Mouse (Mus musculus) liver, embryonic 16.5 days (tissue): ENCODE results near the gene Tubgcp5. TPM values are rescaled to one million over a fixed set of nuclear protein-coding genes. Genes with fewer than 3 reads are reported as not detected.

Source experiments
- ATAC-seq: fragments of 200-750 bp; cut with Nextera tagmentation; 2 replicates; pipeline ENCODE4 v1.8.0; 2017; ENCODE audit warnings: low read depth, mild to moderate bottlenecking, moderate number of reproducible peaks, moderate library complexity
- H3K27ac ChIP-seq: fragments of 300-500 bp; sonication (generic); 2 replicates; pipeline ENCODE4 v1.5.1; 2014; ENCODE audit warnings: mild to moderate bottlenecking, low read length
- H3K27me3 ChIP-seq: fragments of 300-500 bp; sonication (generic); 2 replicates; pipeline ENCODE4 v1.6.1; 2014; ENCODE audit warnings: low read depth, low read length, mixed read lengths; ENCODE audit not compliant: control insufficient read depth, insufficient read depth
- H3K36me3 ChIP-seq: fragments of 300-500 bp; sonication (generic); 2 replicates; pipeline ENCODE4 v1.6.1; 2014; ENCODE audit warnings: mild to moderate bottlenecking; ENCODE audit not compliant: control insufficient read depth, insufficient read depth
- H3K4me1 ChIP-seq: fragments of 300-500 bp; sonication (generic); 2 replicates; pipeline ENCODE4 v1.6.1; 2014; ENCODE audit warnings: low read depth, low read length, mixed read lengths; ENCODE audit not compliant: control insufficient read depth
- H3K4me2 ChIP-seq: fragments of 300-500 bp; sonication (generic); 2 replicates; pipeline ENCODE4 v1.6.1; 2014; ENCODE audit warnings: low read depth, low read length, mixed read lengths
- H3K4me3 ChIP-seq: fragments of 300-500 bp; sonication (generic); 2 replicates; pipeline ENCODE4 v1.5.1; 2014; ENCODE audit warnings: low read depth, mild to moderate bottlenecking, low read length
- H3K9ac ChIP-seq: fragments of 300-500 bp; sonication (generic); 2 replicates; pipeline ENCODE4 v1.6.1; 2014; ENCODE audit warnings: low read depth, low read length
- H3K9me3 ChIP-seq: fragments of 300-500 bp; sonication (generic); replicated peaks from 2 replicates; pipeline ENCODE4 v1.6.1; 2016; ENCODE audit warnings: low read length; ENCODE audit not compliant: control insufficient read depth
- WGBS: fragments of 180-500 bp; shearing (Covaris S2); extraction: QIAGEN DNeasy Blood & Tissue Kit; methylation state at CpG from one replicate; pipeline ENCODE4 v1.1.7; 2014; ENCODE audit not compliant: insufficient replicate concordance; 5-methylcytosine and 5-hydroxymethylcytosine counted together
- polyA plus RNA-seq: library from polyadenylated mRNA; unstranded; fragments of >200 nt; fragmentation: Nextera tagmentation; extraction: Ambion mirVana; gene quantifications from 2 replicates; pipeline ENCODE4 v1.2.1, GENCODE M21; 2015

Tubgcp5 gene
- polyA plus RNA-seq, 1 experiment from 2014 or later = 5.8 TPM

GRCm38 (mm10) chr7:55842504-55843152 is 48.7 kb downstream of the Tubgcp5 start:
- H3K4me1 ChIP-seq = peaks cover 3% of the 10 kb centered on the region; the same call in 1 of the 2 replicates
- no peaks in the 10 kb centered on the region for H3K27me3 ChIP-seq
- no peaks in the 10 kb centered on the region for H3K9me3 ChIP-seq
- H3K4me3 ChIP-seq = peak overlapping the region; percentile 77
- peak; percentile 22; the same call in 1 of the 2 replicates for ATAC-seq
- H3K9ac ChIP-seq = peak overlapping the region; percentile 78
- H3K36me3 ChIP-seq = no peaks in the 10 kb centered on the region
- WGBS = under 1% methylated on average over 40 of the region's 40 CpGs
- H3K4me2 ChIP-seq = peak overlapping the region; percentile 80
- peak overlapping the region; percentile 75 for H3K27ac ChIP-seq

- Histone ChIP-seq H3K36me3 (no peaks in the 10 kb centered on the region), H3K9ac (no peak overlapping the region), H3K9me3 (no peaks in the 10 kb centered on the region), H3K4me2 (no peak overlapping the region), H3K4me3 (no peak overlapping the region), H3K27me3 (no peaks in the 10 kb centered on the region), H3K27ac (no peak overlapping the region), H3K4me1 (peaks cover 3% of the 10 kb centered on the region; the same call in 1 of the 2 replicates)
- no peak for ATAC-seq
- 59% methylated on average over 9 of the region's 9 CpGs for WGBS
These were observed 52.8 kb downstream of the Tubgcp5 start for GRCm38 (mm10) chr7:55846606-55847312.

DNA sequence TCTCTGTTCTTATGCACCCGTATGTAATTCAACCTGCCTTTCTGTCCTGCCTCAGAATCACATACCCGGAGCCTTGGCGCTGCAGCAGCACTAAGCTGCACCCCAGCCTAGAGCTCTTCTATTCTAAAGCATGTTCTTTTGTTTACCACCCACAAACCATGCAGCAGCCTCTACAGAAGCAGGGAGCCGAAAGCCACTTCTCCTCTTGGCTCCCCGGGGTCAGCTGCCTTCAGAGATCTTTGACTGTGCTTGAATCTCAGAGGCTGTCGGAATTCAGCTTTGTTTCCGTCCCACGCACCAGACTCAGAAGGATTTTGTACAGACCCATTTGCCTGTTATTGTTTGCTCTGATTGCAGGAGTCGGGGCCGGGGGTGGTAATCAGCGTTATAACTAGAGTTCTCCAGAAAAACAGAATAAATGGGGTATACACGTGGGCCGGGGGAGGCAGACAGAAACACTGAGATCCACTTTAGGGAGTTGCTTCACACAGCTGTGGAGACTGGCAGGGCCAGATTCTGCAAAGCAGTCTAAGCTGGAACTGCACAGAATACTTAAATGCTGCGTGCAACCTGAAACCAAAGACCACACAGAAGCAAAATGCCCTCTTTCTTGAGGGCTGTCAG is 56.1 kb downstream of the Tubgcp5 start:
- no peak overlapping the region for H3K4me2 ChIP-seq
- H3K27me3 ChIP-seq = no peaks in the 10 kb centered on the region
- H3K9me3 ChIP-seq = no peaks in the 10 kb centered on the region
- ATAC-seq = no peak
- no peak overlapping the region for H3K27ac ChIP-seq
- no peak overlapping the region for H3K4me3 ChIP-seq
- 70% methylated on average over 14 of the region's 14 CpGs for WGBS
- H3K36me3 ChIP-seq = no peaks in the 10 kb centered on the region
- H3K9ac ChIP-seq = no peak overlapping the region
- no peaks in the 10 kb centered on the region; the same call in 1 of the 2 replicates for H3K4me1 ChIP-seq

DNA sequence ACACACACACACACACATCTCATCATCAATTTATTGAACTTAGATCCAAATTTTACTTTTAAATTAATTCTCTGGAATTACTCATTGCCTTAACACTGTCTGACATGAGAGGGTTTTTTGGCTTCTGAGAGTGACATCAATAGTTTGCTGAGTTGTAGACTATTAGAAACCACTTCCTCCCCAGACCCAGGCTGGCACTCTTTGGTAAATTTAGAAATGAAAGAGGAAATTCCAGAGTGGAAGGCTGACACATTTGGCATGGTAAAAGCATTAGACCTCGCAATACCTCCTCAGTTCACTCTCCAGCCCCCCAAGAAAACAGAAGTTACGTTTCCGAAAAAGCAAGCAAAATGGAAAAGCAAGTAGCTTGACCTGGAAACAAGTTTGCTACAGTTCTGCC is 58.8 kb downstream of the Tubgcp5 start:
- Histone ChIP-seq H3K4me3 (no peak overlapping the region), H3K36me3 (no peaks in the 10 kb centered on the region), H3K9ac (no peak overlapping the region), H3K9me3 (no peaks in the 10 kb centered on the region), H3K4me2 (no peak overlapping the region), H3K27me3 (no peaks in the 10 kb centered on the region), H3K4me1 (no peaks in the 10 kb centered on the region; the same call in 1 of the 2 replicates), H3K27ac (no peak overlapping the region)
- WGBS = 39% methylated on average over 3 of the region's 3 CpGs
- no peak for ATAC-seq

DNA sequence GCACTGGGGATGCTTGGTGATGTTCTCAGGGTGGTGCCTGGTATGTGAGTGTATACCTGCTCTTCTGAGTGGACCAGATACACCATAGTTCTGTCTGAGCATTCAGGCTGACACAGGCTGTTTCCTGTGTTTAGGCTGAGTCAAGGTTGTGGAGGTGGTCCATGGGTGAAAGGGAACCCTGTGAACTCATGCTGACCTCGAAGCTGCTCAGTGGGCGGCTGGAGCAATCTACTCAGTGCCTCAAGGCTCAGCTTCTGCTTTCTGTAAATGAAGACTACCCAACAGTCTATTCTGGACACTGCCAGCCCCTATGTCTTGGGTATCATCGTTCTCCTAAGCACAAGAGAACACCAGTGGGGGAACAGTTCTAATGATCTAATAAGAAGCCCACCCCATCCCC is 61.6 kb downstream of the Tubgcp5 start:
- Histone ChIP-seq H3K9me3 (no peaks in the 10 kb centered on the region), H3K4me1 (no peaks in the 10 kb centered on the region; the same call in 1 of the 2 replicates), H3K27me3 (no peaks in the 10 kb centered on the region), H3K9ac (no peak overlapping the region), H3K36me3 (no peaks in the 10 kb centered on the region), H3K4me2 (no peak overlapping the region), H3K27ac (no peak overlapping the region), H3K4me3 (no peak overlapping the region)
- WGBS = 32% methylated on average over 3 of the region's 3 CpGs
- no peak for ATAC-seq

- Histone ChIP-seq H3K9me3 (no peaks in the 10 kb centered on the region), H3K27ac (no peak overlapping the region), H3K4me1 (no peaks in the 10 kb centered on the region; the same call in 1 of the 2 replicates), H3K27me3 (no peaks in the 10 kb centered on the region), H3K36me3 (no peaks in the 10 kb centered on the region), H3K4me3 (no peak overlapping the region), H3K9ac (no peak overlapping the region), H3K4me2 (no peak overlapping the region)
- 68% methylated on average over 4 of the region's 4 CpGs for WGBS
- ATAC-seq = no peak
These were observed 62.8 kb downstream of the Tubgcp5 start for GRCm38 (mm10) chr7:55856741-55857140.

- WGBS = 38% methylated on average over 2 of the region's 2 CpGs
- Histone ChIP-seq H3K9ac (no peak overlapping the region), H3K27me3 (no peaks in the 10 kb centered on the region), H3K4me1 (no peaks in the 10 kb centered on the region; the same call in 1 of the 2 replicates), H3K27ac (no peak overlapping the region), H3K4me2 (no peak overlapping the region), H3K9me3 (no peaks in the 10 kb centered on the region), H3K4me3 (no peak overlapping the region), H3K36me3 (no peaks in the 10 kb centered on the region)
- no peak for ATAC-seq
These were observed 63.8 kb downstream of the Tubgcp5 start for GRCm38 (mm10) chr7:55857729-55858128.

- Histone ChIP-seq H3K4me1 (no peaks in the 10 kb centered on the region; the same call in 1 of the 2 replicates), H3K27me3 (no peaks in the 10 kb centered on the region), H3K4me3 (no peak overlapping the region), H3K27ac (no peak overlapping the region), H3K36me3 (no peaks in the 10 kb centered on the region), H3K4me2 (no peak overlapping the region), H3K9ac (no peak overlapping the region), H3K9me3 (no peaks in the 10 kb centered on the region)
- 74% methylated on average over 3 of the region's 3 CpGs for WGBS
- ATAC-seq = no peak
These were observed 65.0 kb downstream of the Tubgcp5 start for GRCm38 (mm10) chr7:55858836-55859517.
